Mouse (Mus musculus) bone marrow macrophage, adult 2 months (primary cell): ENCODE measurements around the gene Ngfr.

ENCODE experiments used
- CTCF ChIP-seq: IDR thresholded peaks from 2 replicates; pipeline ENCODE4 v1.5.1; 2012; ENCODE audit warnings: low read depth, mild to moderate bottlenecking, low read length, moderate library complexity
- POLR2A ChIP-seq: IDR thresholded peaks from 2 replicates; pipeline ENCODE4 v1.6.1; 2012; ENCODE audit warnings: mild to moderate bottlenecking, low read depth, low read length, borderline replicate concordance

DNA sequence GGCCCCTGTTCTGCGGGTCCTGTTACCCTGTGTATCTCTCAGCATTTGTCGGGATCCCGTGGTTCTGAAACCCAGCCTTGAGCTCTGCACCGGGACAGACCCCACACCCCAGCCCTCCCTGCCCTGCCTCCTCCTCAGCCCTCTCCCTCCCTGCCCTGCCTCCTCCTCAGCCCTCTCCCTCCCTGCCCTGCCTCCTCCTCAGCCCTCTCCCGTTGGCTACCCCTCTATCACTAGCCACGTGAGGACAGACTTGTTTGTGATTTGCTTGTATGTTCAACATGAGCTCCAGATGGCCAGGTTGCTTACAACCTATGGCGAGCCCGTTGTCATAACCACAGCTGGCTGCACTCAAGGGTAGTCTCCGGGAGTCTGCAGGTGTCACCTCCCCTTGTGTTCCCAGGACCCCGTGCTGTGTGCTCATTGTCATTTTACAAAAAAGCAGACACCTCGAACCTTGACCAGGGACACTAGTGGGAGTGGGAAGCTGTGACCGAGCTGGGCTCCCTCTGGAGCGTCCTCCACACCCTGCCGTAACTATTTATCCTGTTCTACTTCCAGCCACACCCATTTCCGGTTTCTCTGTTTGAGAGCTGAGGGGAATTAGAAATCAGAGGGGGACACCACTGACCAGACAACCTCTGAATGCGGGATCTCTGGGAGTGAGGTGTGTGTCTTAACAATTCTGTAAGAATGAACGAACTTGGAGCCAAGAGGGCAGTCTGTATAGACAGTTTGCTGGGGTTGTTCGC lies 46.7 kb downstream of the Ngfr start:
- TF ChIP-seq CTCF (no peak), POLR2A (no peak)
